Mouse (Mus musculus): ENCODE results near the gene Lgals9. TPM values are rescaled to one million over a fixed set of nuclear protein-coding genes. Genes with fewer than 3 reads are reported as not detected.

The Lgals9 gene
- total and polyA plus RNA-seq, 3 experiments: 160 to 287 (median 228) TPM

- H3K27me3 ChIP-seq (ENCODE audit: control insufficient read depth in 1 of 2, insufficient read depth in 2 of 2, low read length in 2 of 2): no peaks in the 10 kb centered on the region
- H3K4me1 ChIP-seq (ENCODE audit: control insufficient read depth in 1 of 2, insufficient read depth in 2 of 2, low read length in 2 of 2): no peaks in the 10 kb centered on the region
- no peaks in the 10 kb centered on the region for H3K9me3 ChIP-seq (replicated peaks; ENCODE audit: insufficient read depth, low read length)
- peaks cover 7% of the 10 kb centered on the region; the same call in 1 of the 2 replicates for H3K79me2 ChIP-seq (ENCODE audit: control insufficient read depth, insufficient read depth, low read length, poor library complexity)
- H3K27ac ChIP-seq (ENCODE audit: control insufficient read depth, low read depth, low read length): no peak overlapping the region
- H3K9ac ChIP-seq (ENCODE audit: control insufficient read depth, low read depth, low read length, poor library complexity, severe bottlenecking): no peak overlapping the region
- no peak for TF ChIP-seq MYC (IDR thresholded peaks at IDR 0.05; ENCODE audit: low read depth, low read length)
- no peak for TF ChIP-seq MAX (IDR thresholded peaks at IDR 0.05; ENCODE audit: low read length)
- TF ChIP-seq SIN3A (IDR thresholded peaks at IDR 0.05; ENCODE audit: low read length): no peak
- TF ChIP-seq ZMIZ1 (IDR thresholded peaks at IDR 0.05; ENCODE audit: low read depth, low read length): no peak
- TF ChIP-seq NRF1 (IDR thresholded peaks at IDR 0.05; ENCODE audit: insufficient read depth, low read depth, low read length, poor library complexity, severe bottlenecking): no peak
- TF ChIP-seq TBP (IDR thresholded peaks at IDR 0.05; ENCODE audit: low read depth, low read length): no peak
- TF ChIP-seq ZKSCAN1 (IDR thresholded peaks at IDR 0.05; ENCODE audit: low read depth, low read length): no peak
- TF ChIP-seq MEF2A (IDR thresholded peaks at IDR 0.05; ENCODE audit: extremely low read depth, insufficient replicate concordance, low read depth, low read length, poor library complexity, severe bottlenecking): no peak
- no peak for TF ChIP-seq TCF12 (IDR thresholded peaks at IDR 0.05; ENCODE audit: low read depth, low read length)
- no peak for TF ChIP-seq E2F4 (IDR thresholded peaks at IDR 0.05; ENCODE audit: borderline replicate concordance, low read depth, low read length)
- TF ChIP-seq MAZ (IDR thresholded peaks at IDR 0.05; ENCODE audit: low read depth, low read length): no peak
- no peak for TF ChIP-seq CTCF (IDR thresholded peaks at IDR 0.05 in 2 of 3, conservative IDR thresholded peaks at IDR 0.05 in 1 of 3; ENCODE audit: control insufficient read depth in 1 of 3, insufficient read depth in 1 of 3, low read depth in 2 of 3, low read length in 3 of 3, poor library complexity in 1 of 3, severe bottlenecking in 1 of 3)
- no peak for TF ChIP-seq KAT2A (conservative IDR thresholded peaks at IDR 0.05; ENCODE audit: low read depth, low read length)
- TF ChIP-seq USF2 (IDR thresholded peaks at IDR 0.05; ENCODE audit: borderline replicate concordance in 1 of 2, insufficient read depth in 1 of 2, low read depth in 1 of 2, low read length in 2 of 2): no peak
- TF ChIP-seq MXI1 (IDR thresholded peaks at IDR 0.05; ENCODE audit: low read depth, low read length): no peak
- no peak for TF ChIP-seq RAD21 (IDR thresholded peaks at IDR 0.05; ENCODE audit: low read depth, low read length)
- H3K4me3 ChIP-seq (ENCODE audit: control insufficient read depth in 1 of 2, insufficient read depth in 1 of 2, low read depth in 2 of 2, low read length in 2 of 2): no peak overlapping the region
- peaks cover 1 to 65% of the 10 kb centered on the region in 2 experiments; a peak in 3 of 4 replicates for H3K36me3 ChIP-seq (ENCODE audit: control insufficient read depth in 1 of 2, insufficient read depth in 2 of 2, low read length in 2 of 2)
- DNase-seq (ENCODE audit: low read depth, low spot score): no peak
These were observed 11.2 kb downstream of the Lgals9 start for GRCm38 (mm10) chr11:78973381-78974150.

DNA sequence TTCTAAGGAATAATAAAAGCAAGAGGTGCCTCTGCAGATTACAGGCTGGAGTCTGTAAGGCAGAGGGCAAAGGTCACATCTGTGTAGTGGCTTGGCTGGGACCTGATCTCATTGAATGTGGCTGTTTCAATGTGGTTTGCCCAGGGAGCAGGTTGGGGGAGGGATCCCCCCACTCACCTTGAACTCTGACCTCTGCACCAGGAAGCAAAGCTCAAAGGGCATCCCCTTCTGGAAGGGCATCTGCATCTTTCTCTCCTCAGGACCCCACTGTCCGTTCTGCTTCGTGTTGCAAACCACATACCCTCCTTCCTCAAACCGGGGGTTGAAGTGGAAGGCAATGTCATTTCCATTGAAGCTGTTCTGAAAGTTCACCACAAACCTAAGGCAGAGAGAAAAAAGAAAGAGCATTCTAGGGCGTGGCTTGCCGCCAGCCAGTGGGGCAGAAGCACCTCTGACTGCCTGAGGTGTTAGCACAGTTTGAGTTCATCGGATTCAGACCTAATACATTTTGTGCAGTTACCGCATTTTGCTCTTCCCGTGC, 11.9 kb downstream of the Lgals9 start:
- Histone ChIP-seq H3K36me3 (ENCODE audit: control insufficient read depth in 1 of 2, insufficient read depth in 2 of 2, low read length in 2 of 2) (peaks cover 0 to 64% of the 10 kb centered on the region in 2 experiments; a peak in 2 of 4 replicates), H3K27ac (ENCODE audit: control insufficient read depth, low read depth, low read length) (no peak overlapping the region), H3K79me2 (ENCODE audit: control insufficient read depth, insufficient read depth, low read length, poor library complexity) (peaks cover 2% of the 10 kb centered on the region; the same call in 1 of the 2 replicates), H3K27me3 (ENCODE audit: control insufficient read depth in 1 of 2, insufficient read depth in 2 of 2, low read length in 2 of 2) (no peaks in the 10 kb centered on the region), H3K9ac (ENCODE audit: control insufficient read depth, low read depth, low read length, poor library complexity, severe bottlenecking) (no peak overlapping the region), H3K9me3 (replicated peaks; ENCODE audit: insufficient read depth, low read length) (no peaks in the 10 kb centered on the region), H3K4me3 (ENCODE audit: control insufficient read depth in 1 of 2, insufficient read depth in 1 of 2, low read depth in 2 of 2, low read length in 2 of 2) (no peak overlapping the region), H3K4me1 (ENCODE audit: control insufficient read depth in 1 of 2, insufficient read depth in 2 of 2, low read length in 2 of 2) (no peaks in the 10 kb centered on the region)
- no peak for TF ChIP-seq ETS1 (IDR thresholded peaks at IDR 0.05; ENCODE audit: low read depth, low read length)
- no peak for DNase-seq (ENCODE audit: low read depth, low spot score)
